Mouse (Mus musculus) frontal cortex, postnatal 14 days (tissue): ENCODE data around the gene Cd302.

Experiments
- DNase-seq, 2 experiments: peaks; one replicate each; pipeline ENCODE4 v3.0.0; 2022; ENCODE audit warnings: low spot score in 2 of 2

Cd302 gene

DNA sequence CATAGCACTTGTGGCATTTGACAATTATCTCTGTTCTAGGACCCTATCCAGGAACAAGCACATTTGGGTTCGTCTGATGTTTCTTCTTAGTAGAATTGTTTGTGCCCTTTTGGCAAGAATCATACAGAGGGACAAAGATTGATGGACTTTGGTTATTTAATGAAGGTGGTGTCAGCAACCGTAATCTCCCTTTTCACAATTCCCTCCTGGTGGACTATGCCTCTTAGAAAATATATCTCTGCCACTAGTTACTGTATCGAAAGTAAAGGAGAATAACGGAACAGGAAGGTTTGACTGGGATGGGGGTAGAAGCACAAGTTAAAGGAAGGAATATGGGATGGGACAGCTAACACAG, at the start of gene Cd302:
Gene Cd302, minus strand, starts transcription at position 22 of the 355 bp plus-strand sequence.
- no peak for DNase-seq

DNA sequence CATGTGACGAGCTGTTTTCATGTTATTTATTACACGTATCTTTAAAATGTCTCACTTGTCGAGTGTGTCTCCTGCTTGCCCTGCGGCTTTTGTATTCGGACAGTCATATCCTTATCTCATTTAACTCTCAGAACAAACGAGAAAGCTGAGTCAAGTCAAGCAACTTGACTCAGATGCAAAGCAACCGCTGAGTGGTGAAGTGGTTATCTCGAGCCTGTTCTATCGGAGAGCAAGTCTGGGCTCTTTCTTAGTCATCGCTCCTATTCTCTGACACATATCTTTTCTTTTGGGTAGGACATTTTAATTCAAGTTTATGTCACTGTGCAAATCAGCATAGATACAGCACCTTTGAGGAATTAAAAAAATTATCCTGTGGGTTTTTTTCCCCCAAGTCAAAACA, 44.4 kb upstream of the Cd302 start:
- DNase-seq = no peak

- DNase-seq = no peak
Measured at GRCm38 (mm10) chr2:60327581-60327980, 43.3 kb upstream of the Cd302 start.

DNA sequence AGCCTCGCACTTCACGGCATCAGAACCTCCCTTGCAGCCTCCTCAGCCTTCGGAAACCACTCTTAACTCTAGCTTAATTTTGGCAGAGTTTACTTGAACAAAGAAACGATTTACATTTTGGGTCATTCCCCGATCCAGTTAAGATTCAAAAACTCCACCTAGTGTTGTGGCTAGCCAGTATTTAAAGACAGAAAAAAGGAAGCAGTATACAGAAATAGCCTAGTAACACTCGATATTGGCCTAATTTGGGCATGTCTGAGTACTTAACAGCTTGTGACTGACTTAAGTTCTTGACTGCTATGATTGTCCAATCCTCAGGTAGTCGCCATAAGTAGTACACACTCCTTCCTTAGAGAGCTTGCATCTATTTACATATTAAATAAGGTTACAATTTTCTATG, 42.7 kb upstream of the Cd302 start:
- DNase-seq = no peak

DNA sequence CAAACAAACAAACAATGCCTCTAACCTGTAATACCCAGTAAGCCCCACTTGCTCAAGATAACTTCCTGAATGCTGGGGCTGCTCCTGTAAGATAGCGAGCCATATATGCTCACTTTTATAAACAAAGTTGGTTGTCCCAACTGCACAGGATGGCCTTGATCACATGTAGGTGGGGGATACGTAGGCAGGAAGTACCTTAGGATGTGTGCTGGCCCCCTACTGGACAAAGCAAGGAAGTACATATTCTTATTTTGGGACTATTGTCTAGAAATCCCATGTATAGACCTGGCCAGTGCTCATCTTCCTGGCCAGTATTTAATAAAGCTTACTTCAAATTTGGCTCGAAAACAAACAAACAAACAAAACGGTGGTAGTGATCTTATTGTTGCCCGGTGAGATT, 39.1 kb upstream of the Cd302 start:
- no peak for DNase-seq

- no peak for DNase-seq
Measured at GRCm38 (mm10) chr2:60322031-60322726, 37.9 kb upstream of the Cd302 start.

DNA sequence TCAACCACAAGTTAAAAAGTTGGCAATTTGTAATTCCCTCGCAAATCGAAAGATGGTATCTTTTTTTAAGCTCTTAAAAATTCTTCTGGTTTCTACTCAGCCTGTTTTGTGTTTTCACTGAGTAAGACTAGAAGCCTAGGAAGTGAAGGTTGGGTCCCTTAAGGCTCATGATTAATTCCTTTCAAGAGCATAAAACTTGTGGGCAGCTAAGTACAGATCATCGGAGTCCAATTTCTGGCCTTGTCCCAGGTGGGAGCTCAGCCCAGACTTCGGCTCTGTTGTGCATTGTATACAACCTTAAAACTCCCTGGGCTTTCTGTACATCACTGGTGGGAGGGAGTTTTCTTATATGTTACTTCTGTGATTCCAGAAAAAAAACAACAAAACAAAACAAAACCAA, 19.5 kb upstream of the Cd302 start:
- no peak for DNase-seq

DNA sequence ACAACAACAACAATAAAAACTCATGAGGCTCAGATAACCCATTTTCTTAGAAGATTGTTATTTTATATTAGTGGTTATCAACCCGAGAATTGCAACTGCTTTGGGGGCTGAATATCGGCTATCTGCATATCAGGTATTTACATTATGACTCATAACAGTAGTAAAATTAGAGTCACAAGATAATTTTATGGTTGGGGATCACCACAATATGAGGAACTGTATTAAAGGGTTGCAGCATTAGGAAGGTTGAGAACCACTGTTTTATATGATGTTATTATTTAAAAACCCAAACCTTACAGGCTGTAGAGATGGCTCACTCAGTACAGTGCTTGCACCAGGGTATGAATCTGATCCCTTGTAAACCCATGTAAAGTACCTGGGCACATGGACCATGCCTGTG, 15.0 kb upstream of the Cd302 start:
- no peak for DNase-seq

DNA sequence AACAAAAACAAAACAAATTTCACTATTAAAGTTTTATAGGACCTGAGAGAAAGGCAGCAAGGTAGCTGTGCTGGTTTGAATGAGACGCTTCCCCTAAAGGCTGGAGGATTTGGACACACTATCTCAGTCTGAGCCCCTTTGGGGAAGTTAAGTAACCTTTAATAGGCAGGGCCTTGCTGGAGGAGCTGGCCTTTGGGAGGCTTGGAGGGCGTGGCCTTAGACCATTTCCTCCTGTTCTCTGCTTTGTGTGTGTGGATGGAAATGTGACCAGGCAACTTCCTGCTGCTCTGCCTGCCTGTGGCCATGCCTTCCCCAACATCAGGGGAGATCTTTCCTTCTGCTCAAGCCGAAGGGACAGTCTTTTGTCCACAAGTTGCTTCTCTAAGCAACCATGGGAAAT, 14.0 kb upstream of the Cd302 start:
- DNase-seq = no peak

- DNase-seq = no peak
Measured at GRCm38 (mm10) chr2:60291381-60291780, 7.1 kb upstream of the Cd302 start.

GRCm38 (mm10) chr2:60289451-60289850, 5.2 kb upstream of the Cd302 start:
- no peak for DNase-seq

- DNase-seq = no peak
Measured at GRCm38 (mm10) chr2:60288606-60289005, 4.3 kb upstream of the Cd302 start.

DNA sequence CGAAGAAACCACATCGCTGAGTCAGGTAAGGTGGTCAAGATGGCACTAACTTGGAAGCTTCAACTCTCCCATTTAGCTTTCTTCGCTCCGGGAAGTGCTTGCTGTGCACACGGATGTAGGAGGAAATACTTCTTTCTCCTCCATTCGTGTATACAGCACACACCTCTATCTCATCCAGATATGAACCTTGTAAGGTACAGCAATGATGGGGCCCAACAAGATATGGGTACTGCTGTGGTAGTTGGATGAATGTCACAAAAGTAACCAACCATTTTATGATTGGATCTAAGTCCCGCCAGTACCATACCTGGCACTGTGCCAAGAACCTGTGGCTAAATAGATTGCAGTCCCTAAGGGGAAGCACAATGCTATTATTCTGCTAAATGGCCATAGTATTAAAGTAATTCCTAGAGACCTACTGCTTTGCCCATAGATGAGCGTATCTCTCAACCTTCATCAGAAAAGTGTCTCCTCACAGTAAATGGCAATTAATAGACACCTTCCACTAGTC, 874 bp upstream of the Cd302 start:
- no peak for DNase-seq

DNA sequence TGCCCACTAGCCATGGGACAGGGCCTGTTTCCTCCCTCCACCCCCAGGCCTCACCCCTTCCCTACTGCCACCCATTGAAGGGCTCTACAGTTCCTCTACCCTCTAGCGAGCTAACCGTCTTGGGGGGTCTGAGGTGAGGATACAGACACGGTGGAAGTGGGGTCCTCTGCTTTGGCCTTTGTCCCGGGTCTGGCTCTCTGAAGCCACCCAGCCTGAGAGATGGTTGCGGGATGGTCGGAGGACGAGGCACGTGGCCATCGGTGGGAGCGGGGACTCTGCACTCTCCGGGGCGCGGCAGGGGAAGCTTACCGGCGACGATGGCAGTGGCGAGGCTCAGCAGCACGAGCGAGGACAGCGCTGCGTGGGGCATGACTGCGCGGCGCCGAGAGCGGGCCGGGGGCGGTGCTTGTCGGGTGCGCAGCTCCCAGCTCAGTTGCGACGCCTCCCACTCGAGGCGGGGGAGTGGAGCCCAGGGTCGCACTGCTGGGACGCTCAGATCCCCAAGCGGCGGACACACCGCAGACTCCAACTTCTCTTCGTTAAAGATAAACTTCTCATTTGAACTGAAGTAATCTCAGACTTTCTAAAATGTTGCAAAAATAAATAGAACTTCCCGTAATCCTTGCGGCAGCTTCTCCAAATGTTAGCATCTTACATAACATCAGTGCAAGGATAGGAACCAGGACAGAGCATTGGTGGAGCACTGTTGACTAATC, 379 bp downstream of the Cd302 start:
- DNase-seq = peak; percentile 33 to 55

- DNase-seq = no peak
Measured at GRCm38 (mm10) chr2:60283208-60283750, 1.0 kb downstream of the Cd302 start.

- no peak for DNase-seq
Measured at GRCm38 (mm10) chr2:60282625-60283024, 1.7 kb downstream of the Cd302 start.

DNA sequence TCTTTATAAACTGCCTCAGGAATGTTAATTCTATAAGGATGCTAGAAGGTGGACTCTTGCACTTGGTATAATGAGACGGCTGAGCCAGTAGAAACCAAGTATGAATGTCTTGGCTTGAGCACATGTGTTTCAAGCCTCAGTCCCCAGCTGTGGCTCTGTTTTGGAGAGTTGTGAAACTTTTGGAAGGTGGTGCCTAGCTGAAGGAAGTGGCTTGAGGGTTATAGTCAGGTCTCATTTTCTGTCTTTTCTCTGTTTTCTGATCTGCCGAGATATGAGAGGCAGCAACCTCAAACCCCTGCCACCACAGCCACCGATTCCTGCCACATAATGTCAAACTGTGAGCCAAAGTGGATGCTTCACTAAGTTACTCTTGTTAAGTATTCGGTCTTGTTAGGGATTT, 5.7 kb downstream of the Cd302 start:
- DNase-seq = no peak

GRCm38 (mm10) chr2:60269856-60270479, 14.3 kb downstream of the Cd302 start:
- DNase-seq = no peak

GRCm38 (mm10) chr2:60267567-60267966, 16.7 kb downstream of the Cd302 start:
- DNase-seq = no peak

DNA sequence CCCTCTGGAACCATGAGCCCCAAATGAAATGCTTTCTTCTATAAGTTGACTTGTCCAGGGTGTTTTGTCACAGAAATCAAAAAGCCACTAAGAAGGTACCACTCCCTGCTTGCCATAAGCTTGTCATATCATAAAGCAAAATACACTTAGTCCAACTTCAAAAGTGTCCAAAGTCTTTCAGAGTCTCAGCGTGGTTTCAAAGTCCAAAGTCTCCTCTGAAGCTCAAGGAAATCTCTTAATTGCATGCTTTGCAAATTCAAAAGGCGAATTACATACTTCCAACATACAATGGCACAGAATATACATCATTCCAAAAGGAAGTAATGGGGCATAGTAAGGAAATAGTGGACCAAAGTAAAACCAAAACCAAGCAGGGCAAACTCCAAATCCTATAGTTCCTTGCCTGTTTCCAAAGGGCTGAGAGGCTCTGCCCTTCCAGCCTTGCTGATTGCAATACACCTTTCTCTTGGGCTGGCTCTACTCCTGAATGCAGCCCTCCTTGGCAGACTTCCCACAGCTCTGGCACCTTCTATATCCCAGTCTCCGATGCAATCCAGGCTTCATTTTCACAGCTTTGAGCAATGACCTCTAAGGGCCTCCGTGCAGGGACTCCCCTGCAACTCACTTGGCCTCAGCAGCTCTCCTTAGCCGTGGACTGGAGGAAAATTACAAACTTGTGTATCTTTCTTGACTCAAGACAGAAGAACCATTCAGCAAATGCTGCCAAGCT, 23.5 kb downstream of the Cd302 start:
- no peak for DNase-seq

GRCm38 (mm10) chr2:60259186-60259585, 25.1 kb downstream of the Cd302 start:
- no peak for DNase-seq

DNA sequence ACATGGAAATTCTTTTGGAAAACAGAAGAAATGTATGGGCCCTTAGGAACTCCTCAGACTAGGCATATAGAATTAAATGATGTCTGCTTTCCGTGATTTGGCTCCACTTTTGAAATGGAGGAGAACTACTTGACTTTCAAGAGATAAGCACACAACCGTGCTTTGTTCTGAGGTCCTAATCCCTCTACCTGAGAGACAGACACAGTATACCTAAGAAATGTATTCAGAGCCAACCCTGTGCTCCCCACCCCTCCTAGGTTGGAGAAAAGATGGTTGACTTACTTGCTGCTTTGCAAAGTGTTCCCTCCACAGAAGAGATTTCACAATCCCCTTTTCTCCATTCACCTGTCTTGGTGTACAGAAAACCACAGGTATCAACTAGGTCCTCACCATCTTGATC, 27.5 kb downstream of the Cd302 start:
- no peak for DNase-seq
